Mouse (Mus musculus) kidney, postnatal 36 days (tissue): Measurements from ENCODE around the gene Cyb5r1.

ENCODE experiments used
- DNase-seq, 2 experiments: peaks; one replicate each; pipeline ENCODE4 v3.0.0; 2021 to 2022; ENCODE audit warnings: mixed read lengths in 2 of 2

The Cyb5r1 gene

DNA sequence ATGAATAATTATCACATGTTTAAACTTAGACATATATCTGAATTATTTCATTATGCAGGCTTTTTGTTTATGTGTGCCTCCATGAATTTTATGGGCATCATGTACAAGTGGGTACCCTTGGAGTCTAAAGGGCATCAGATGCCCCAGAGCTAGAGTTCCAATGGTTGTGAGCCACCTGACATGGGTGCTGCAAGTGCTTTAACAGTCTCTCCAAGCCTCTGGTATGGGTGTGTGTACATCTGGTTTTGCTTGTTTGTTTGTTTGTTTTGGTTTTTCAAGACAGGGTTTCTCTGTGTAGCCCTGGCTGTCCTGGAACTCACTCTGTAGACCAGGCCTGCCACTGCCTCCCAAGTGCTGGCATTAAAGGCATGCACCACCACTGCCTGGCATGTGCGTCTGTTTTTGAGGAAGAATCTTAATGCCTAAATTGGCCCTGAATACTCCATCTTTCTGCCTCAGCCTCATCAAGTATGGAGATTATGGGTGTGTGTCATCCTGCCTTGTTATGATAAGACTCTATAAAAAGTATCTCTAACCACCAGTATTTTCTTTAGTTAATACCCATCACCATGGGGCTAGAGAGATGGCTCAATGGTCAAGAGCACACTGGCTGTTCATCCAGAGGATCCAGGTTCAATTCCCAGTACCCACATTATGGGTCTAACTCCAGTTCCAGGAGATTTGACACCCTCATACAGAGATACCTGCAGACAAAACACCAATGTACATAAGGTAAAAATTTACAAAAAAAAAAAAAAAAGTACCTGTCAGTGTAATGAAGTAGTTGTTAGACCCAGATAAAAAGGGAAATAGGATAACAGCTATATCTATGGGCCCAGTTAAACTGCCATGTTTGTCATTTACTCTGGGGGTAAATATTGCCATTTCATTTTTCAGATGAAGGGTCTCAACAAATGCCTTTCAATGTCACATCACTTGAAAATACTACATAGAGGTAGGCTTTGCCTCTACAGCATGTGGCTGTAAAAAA is 55.2 kb downstream of the Cyb5r1 start:
- DNase-seq = no peak
